Mouse (Mus musculus) adrenal gland, postnatal 4 days (tissue): ENCODE results near the gene Nbea. TPM values are rescaled to one million over a fixed set of nuclear protein-coding genes. Genes with fewer than 3 reads are reported as not detected.

Experiments used
- DNase-seq, 2 experiments: peaks; one replicate each; pipeline ENCODE4 v3.0.0; 2021 to 2022; ENCODE audit warnings: low spot score in 2 of 2, mixed read lengths in 2 of 2
- long read RNA-seq, 2 experiments: library from polyadenylated mRNA; stranded (forward); transcript quantifications; one replicate each; pipeline ENCODE4 v2.0.0; 2021
- total RNA-seq, 2 experiments: library from RNA; stranded (reverse); gene quantifications; 2 replicates each; pipeline ENCODE4 v1.2.3; 2021

Nbea gene
- 10 to 100 TPM; 30.3 to 31.6 TPM for total RNA-seq
- long read RNA-seq, experiment 1, partial matches to known transcripts, result 1 of 3 reads
- long read RNA-seq, experiment 1, other reads (novel, unspliced or antisense), result 2 of 3 reads
- long read RNA-seq, experiment 2, partial matches to known transcripts, result 4 of 7 reads
- long read RNA-seq, experiment 2, other reads (novel, unspliced or antisense), result 2 of 7 reads

DNA sequence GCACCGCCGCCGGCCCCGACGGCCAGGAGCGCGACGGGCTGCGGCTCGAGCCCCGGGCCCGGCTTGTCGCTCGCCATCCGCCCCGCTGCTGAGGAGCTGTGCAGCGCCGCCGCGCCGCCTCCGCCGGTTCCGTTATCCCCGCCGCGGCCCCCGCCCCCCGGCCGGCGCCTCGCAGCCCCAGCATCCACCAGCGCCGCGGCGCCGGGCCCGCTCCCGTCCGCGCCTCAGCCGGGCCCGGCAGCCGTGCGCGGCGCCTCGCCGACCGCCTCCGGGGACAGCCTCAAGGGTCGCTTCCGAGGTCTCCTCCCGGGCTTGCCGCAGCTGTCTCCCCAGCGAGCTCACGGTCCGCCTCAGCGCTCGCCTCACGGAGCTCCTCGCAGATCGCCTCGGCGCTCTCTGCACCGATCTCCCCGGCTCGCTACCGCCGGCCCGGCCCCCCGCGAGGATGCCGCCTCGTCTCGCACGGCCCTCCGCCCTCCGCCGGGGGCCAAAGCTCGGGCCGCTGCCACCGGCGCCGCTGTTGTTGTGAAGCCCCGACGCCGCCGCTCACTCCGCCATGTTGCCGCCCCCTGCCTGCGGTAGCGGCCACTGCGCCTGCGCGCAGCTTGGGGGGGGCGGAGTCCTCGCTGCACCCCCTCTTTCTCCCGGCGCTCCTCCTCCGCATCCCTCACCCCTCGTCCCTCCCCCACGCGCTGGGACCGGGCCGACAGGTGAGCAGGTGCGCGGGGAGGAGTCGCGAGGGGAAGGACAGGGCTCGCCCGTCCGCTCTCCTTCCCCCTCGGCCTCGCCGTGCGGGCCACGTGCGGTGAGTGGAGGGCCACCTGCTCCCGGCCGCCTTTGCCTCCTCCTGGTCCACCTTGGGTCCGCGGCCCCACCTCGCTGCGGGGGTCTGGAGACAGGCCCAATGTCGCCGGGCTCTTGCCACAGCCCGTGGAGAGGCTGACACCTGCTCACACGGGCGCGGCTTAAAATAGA lies at the start of gene Nbea:
Gene Nbea (minus strand): TSS at position 543 of the 975 bp plus-strand sequence.
- DNase-seq, result peak; percentile 69 to 79

DNA sequence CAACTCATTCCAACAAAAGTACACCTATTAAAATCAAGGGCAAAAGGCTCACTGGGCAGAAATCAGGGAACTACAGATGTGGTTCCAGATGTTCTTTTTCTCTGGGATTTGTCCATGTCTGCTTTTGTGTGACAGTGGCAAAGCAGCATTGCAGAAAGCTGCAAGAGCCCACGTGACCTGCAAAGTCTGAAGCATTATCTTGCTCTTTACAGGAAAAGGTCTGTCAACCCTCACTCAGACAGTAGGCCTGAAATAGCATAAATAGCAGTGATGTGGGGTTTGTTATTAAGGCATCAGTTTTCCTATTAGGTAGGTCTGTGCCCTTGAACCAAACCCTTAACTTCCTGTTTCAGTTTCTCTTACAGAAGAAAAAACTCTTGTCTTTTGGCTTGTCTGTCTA lies 45.8 kb upstream of the Nbea start:
- no peak for DNase-seq

DNA sequence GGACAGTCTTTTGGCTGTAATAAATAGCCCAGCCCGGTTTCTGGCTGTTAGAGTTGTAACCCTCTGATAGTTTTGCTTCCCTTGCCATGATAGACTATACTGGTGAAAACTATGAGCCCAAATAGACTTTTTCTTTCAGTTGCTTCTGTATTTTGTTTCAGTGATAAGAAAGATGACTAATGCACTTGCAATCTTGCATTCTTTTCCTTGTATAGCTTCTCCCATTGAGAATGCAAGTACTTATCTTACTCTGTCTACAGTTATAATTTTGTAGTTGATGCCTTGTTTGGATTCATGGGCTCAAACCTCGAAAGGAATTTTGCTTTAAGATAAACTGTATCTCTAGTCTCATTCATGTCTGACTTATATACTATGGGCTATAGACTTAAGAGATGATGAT lies 32.5 kb upstream of the Nbea start:
- no peak for DNase-seq

DNA sequence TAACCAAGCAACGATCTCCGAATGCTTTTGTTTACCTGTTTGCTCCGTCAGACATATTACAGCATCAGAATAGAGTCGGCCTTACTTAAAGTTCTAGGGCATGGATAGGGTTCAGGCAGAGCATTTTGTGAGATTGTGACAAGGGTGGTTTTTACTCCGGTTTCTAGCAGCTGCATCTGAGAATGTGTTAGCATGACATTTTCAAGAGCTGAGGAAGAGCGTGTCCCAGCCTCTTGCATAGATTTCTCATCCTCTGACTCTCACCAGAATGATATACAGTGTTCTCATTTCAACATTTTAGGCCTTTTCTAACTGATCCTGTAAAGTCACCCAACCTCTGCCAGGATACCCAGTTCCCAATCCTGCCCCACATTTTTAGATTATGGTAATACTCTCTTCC lies 20.5 kb upstream of the Nbea start:
- DNase-seq, result no peak

DNA sequence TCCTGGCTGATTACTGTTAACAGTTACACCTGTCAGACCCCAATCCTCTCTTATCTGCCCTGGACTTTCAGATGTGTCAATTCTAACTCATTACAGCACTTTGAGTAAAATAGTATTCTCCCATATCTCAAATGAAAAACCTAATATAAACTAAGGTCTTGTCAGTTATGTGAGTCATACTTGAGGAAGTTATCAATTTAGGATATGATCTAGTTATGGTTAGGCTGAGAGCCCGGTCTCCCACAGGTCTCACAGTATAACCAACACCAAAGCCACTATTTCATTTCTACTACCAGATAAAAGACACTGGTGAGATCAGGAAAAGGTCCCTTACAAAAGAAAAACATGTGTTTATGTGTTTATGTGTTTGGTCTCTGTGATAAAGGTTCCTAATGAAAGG lies 4.7 kb upstream of the Nbea start:
- DNase-seq, result no peak

DNA sequence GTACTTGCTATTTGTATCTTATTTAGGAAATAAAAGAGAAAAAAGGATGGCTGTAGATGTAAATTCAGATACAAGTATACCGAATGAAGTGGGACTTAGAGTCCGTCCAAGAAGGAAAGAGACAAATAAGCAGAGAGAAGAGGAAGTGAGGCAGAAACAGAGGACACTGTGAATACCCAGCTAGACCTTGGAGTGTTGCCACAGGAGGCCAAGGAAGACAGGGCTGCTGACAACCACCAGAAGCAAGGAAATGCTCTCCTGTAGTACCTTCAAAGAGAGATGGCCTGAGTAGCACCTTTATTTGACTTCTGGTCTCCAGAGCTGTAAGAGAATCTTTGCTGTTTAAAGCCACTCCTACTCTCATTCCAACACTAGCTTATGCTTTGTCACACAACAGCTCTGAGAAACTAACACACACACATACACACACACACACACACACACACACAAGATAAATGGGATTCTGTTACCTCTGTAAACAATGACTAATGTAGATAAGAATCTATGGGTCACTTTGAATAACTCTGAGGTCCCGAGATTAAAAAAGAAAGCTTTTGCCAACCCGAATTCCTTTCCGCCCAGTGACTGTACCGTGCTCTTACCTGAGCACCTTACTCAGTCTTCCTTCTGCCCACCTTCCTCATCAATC lies 3.8 kb upstream of the Nbea start:
- DNase-seq, result no peak

DNA sequence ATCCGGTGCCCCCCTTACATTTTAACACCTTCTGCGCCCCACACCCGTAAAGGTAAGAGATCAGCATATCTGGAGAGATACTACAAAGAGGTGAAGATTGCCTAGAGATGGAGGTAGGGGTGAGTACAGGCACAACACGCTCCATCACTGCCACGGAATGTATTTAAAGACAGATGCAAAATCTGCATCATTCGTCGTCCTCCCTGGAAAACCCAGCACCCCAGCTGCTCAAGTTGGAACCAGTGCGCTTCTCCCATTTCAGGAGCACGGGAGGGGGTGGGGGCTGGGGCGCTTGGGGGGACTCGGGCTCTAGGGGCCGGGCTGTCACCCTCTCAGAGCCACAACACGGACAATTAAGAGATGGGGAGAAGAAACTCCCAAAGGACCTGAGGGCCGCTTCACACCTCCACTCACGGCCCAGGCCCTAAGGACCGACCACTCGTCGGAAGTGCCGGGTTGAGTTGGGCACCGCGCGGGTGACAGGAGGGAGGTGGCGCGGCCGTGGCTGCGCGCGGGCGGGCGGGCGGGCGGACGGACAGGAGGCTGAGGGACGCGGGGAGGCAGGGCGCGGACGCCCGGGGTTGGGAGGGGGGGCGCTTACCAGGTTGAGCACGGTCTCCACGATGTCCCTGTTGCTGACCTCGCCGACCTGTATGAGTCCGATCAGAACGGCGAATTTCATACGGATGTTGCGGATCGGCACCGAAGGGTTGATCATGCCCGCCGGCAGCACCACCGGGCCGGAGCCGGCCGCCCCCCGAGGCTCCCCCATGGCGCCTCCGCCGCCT lies 936 bp downstream of the Nbea start:
- peak; percentile 4 for DNase-seq

DNA sequence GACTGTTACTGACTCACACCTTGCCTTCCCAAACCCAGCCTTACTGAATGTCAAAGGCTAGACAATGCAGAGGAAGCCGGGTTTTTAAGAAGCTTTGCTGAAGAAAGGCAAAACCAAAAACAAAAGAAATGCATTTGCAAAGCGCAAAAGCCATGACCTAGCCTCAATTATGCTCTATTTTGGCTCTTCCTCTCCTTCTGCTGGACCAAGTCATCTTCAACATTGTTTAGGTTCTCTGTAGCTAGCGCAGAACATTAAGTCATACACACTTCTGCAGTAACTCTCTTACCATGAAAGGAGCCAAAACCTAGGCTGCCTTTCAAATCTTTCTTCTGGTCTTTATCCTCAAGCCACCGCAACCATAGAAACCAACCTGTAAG lies 1.5 kb downstream of the Nbea start:
- DNase-seq, result no peak

DNA sequence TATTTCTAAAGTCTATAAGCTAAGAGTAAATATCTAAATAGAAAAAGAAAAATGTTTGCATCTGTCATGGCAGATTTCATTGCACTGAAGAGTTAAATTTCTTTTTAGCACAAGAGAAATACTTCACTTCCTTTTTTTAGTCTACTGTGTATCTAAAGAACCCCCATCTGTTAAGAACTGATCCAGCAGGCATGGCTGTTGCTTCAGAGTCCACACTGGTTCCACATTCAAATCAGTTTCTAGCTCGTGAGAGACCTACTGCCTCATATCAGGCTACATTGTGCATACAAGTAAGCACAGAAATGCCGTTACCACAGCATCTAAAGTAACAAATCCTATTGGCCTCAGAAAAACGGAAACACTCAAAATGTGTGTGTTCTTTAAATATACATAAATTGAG lies 2.5 kb downstream of the Nbea start:
- DNase-seq, result no peak

DNA sequence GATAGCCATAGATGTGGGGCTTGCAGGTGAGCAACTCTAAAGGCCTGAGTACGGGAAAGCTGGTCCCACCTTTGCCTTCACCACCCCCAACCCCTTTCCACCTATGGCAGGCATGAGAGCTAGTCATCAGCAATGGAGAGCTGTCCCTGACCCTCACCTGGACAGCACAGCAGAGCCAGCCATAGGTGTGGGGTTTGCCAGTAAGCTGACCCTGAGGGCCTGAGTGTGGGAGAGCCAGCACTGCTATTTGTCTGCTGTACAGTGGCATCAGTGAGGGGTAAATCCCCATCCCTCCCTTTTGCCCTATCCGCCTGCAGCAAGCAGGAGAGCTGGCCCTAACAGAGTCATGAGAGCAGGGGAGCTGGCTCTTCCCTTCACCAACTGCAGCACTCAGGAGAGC lies 25.6 kb downstream of the Nbea start:
- no peak for DNase-seq

DNA sequence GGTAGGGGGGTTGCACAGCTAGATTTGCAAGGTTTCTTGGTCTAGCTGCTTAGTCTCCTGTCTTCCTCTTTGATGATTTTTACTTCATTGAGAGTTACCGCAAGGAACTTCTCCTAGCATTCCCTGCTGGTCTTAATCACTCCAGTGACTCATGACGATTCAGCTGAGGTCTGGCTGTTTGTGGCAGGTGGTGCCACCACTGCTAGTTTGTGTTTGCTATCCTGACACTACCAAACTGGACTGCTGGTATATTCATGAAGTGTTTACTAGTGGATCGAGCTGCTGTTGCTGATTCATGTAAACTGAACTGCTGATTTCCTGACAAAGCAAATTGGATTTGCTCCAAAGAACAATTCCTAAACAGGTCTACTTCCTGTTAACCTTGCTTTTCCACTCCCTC lies 56.8 kb downstream of the Nbea start:
- no peak for DNase-seq

DNA sequence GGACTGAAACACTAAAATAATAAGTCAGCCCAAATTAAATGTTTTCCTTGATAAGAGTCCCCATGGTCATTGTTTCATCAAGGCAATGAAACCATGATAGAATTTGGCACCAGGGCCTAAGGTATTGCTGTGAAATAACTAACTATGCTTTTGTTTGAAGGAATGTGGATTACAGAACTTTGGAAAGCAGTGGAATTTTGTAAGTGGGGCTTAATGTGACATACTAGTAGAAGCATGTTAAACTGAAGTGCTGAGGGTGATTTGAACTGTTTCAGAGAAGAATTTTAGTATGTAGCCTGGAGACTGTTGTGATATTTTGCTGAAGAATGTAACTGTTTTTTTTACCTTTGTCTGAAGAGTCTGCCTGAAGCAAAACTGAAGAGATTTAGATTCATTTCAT lies 66.9 kb downstream of the Nbea start:
- DNase-seq, result no peak

DNA sequence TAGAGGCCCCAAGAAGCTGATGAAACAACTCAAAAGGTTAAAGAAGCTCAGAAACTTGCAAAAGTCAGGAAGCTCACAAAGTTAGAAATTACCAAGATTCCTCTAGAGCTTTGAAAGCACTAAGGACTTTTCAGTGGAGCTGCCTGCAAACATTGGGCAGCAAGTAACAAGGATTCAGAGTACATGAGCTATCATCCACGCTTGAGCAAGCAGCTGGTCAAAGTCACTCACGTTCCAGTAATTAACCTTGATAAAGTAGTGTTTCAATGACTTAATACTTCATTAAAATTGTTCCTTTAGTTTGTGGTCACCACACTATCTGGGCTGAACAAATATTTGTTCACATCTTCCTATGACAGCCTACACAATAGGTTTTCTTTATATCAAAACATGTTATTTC lies 75.4 kb downstream of the Nbea start:
- no peak for DNase-seq

DNA sequence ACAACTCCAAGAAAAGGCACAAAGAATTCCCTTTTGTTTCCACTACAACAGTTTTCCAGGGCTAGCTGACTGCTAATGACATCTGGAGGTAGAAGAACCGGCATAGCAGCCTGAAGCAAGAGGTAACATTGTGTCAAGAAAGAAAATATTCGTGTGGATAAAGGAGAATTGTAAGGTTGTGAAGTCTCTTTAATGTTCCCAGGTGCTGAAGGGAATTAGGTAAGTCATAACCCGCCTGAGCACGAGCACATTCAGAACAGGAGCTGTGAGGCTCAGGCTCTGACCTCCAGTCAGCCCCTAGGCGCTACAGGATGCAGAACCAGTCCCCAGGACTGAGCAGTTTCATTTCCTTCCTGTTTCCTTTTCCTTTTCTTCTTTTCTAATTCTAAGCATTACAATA lies 86.4 kb downstream of the Nbea start:
- no peak for DNase-seq

DNA sequence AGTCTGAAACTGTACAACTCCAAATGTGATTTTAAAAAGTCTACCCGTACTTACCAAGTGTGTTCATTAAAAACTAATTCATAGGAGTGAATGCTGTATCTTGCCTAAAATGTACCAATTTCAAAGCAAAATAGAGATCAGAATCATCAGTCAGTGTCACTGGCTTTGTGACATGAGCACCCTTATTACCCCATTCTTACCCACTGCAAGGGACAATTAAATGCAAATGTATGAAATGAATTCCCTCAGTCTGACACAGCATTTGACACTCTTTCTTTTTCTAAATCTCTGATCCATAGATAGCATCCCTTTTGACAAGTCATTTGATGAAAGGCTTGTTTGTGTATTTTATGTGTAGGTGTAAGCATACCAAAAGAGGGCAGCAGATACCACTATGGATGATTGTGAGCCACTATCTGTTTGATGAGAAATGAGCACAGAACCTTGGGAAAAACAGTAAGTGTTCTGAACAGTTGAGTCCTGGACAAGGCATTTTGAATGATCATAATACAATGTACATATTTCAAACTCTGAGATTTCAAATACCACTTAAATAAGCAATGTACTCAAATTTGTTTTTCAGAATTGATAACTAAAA lies 104.4 kb downstream of the Nbea start:
- DNase-seq, result no peak

DNA sequence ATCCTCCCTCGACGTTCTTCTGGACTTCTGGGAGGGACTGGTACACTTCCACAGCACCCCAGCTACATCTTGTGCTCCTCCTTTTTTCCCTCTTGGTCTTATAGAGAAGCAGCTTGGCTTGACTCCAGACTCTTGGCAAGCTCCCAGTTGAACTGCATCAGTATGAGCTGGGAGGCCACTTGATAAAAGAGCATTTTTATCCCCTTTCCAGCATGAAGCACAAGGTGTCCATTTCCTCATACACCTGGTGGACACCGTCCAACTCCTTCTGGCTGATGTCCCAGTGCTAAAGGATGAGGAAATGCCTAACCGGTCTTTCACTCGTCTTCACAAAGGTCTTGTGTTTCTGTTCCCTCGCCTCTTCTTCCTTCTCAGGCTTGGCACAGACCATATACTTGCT lies 115.7 kb downstream of the Nbea start:
- no peak for DNase-seq

DNA sequence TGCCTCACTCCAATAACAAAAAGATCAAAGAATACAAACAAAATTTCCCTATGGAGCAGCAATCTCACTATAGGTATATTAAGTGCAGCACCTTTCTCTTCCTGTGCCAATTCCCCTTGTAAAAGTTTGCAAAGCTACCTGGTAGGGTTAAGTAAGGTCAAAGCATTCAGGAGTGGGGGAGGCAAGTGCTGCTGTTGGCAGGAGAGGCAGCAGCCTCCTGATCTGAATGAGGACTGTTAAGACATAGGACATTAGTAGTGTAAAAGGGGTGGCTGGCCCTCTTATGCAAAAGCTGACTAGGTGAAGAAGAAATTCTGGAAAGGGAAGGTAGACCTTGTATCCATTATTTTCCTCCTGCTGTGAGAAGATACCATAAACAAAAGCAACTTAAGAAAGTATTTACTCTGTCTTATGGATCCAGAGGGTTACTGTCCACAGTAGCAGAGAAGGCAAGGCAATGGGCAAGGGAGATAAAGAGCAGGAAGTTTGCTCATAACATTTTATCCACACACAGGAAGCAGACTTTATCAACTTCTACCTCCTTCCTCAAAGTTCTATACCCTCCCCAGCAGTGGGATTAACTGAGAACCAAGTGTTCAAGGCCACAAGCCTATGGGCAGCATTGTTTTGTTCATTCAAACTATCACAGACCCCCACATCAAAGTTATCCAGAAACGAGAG lies 117.0 kb downstream of the Nbea start:
- no peak for DNase-seq

DNA sequence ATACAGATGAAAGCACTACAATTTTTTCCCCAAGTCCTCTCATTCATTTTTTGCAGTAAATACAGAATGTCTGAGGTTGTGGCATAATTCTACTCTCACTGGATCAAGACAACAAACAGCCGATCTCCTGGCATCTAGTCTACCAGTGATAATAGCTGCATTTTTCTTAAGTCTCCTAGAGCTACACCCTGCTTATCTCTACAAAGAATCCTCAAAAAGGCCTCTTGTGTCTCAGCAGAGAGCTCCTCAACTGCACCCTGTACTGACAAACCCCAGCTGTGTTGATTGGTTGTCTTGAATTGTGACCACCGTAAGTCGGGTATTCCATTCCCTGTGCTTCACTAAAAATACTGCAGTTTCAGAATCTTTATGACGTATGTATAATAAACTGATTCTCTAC lies 118.3 kb downstream of the Nbea start:
- no peak for DNase-seq

DNA sequence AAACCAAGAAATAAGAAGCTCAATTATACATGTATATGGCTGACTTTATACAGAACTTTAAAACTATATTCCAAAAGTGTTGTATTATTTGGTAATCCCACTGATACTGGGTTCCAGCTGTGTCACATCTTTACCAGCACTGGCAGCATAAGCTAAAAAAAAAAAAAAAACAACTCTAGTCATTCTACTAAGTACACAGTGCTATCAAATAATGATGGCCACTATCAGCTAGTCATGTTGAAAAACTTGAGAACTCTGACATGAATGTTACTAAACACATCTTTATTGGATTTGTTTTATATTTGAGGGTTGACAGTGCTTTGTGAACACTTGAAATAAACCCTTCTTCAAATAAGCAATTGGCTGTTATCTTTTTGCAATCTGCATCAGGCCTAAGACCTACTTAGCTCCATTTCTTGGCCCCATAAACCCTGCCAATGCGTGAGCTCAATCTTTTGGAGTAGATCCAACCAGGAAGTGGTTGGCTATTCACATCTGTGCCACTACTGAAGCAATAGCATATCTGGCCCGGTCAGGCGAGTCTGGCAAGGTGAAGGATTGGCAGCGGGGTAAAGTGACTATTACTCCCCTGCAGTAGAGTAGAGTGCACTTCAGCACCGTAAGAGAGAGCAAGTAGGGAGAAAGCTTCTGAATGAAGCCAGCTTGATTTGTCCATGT lies 137.7 kb downstream of the Nbea start:
- DNase-seq, result no peak

DNA sequence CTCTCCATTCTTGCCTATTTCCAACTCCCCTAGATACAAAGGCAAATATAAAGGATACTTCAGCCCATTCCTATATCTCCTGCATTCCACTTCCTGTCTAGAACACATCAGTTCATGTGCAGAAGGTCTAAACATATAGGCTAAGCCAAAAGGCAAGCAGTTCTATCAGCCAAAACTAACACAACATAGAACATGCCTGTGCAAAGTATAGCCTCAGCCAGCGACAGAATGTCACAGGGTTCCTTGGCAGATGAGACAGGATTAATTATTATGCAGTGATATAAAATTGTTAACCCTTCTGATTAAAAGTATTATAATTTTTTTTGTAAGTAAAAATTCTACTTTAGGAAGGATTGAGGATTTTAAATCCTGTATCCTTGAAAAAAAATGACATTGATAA lies 140.4 kb downstream of the Nbea start:
- DNase-seq, result no peak
